Mouse (Mus musculus) erythroblast, embryonic 14.5 days (primary cell): ENCODE data around the gene Fxn. TPM values are rescaled to one million over a fixed set of nuclear protein-coding genes. Genes with fewer than 3 reads are reported as not detected.
A peak's percentile ranks its signal among the peaks of the same experiment; 100 is the strongest.

Source experiments
- H3K27me3 ChIP-seq: 2 replicates; pipeline ENCODE4 v1.6.1; 2012; ENCODE audit warnings: inconsistent platforms; ENCODE audit not compliant: control insufficient read depth
- H3K36me3 ChIP-seq: 2 replicates; pipeline ENCODE4 v1.6.1; 2012; ENCODE audit warnings: mild to moderate bottlenecking, inconsistent platforms; ENCODE audit not compliant: control insufficient read depth
- H3K4me1 ChIP-seq: 2 replicates; pipeline ENCODE4 v1.6.1; 2012; ENCODE audit warnings: inconsistent platforms; ENCODE audit not compliant: control insufficient read depth
- H3K4me3 ChIP-seq: replicated peaks from 2 replicates; pipeline ENCODE3; 2012; ENCODE audit warnings: moderate library complexity, mild to moderate bottlenecking, inconsistent platforms
- H3K9me3 ChIP-seq: 2 replicates; pipeline ENCODE4 v1.6.1; 2012; ENCODE audit warnings: low read length, inconsistent platforms, mixed read lengths; ENCODE audit not compliant: control insufficient read depth
- GATA1 ChIP-seq: IDR thresholded peaks from 2 replicates; pipeline ENCODE4 v1.6.1; 2012; ENCODE audit warnings: low read length, inconsistent platforms, mixed read lengths
- TAL1 ChIP-seq: IDR thresholded peaks from 3 replicates; pipeline ENCODE4 v1.6.1; 2012; ENCODE audit warnings: low read length, inconsistent platforms, mixed read lengths
- polyA plus RNA-seq: library from polyadenylated mRNA; stranded (reverse); fragments of >175 nt; gene quantifications from 2 replicates; pipeline ENCODE4 v1.2.3, GENCODE M21; 2012

Gene Fxn
- polyA plus RNA-seq, 1 experiment = 17.5 TPM

- peaks cover 16% of the 10 kb centered on the region for H3K36me3 ChIP-seq
- no peak overlapping the region for H3K4me3 ChIP-seq
- no peaks in the 10 kb centered on the region for H3K9me3 ChIP-seq
- TF ChIP-seq TAL1 (no peak), GATA1 (no peak)
- no peaks in the 10 kb centered on the region for H3K4me1 ChIP-seq
- H3K27me3 ChIP-seq = no peaks in the 10 kb centered on the region
Observed at GRCm38 (mm10) chr19:24306351-24306750, 25.9 kb upstream of the Fxn start.

GRCm38 (mm10) chr19:24302198-24302597 is 21.8 kb upstream of the Fxn start:
- TF ChIP-seq TAL1 = no peak
- no peak for TF ChIP-seq GATA1
- H3K27me3 ChIP-seq = no peaks in the 10 kb centered on the region
- no peak overlapping the region for H3K4me3 ChIP-seq
- no peaks in the 10 kb centered on the region for H3K9me3 ChIP-seq
- H3K4me1 ChIP-seq = peaks cover 2% of the 10 kb centered on the region
- H3K36me3 ChIP-seq = peaks cover 16% of the 10 kb centered on the region

DNA sequence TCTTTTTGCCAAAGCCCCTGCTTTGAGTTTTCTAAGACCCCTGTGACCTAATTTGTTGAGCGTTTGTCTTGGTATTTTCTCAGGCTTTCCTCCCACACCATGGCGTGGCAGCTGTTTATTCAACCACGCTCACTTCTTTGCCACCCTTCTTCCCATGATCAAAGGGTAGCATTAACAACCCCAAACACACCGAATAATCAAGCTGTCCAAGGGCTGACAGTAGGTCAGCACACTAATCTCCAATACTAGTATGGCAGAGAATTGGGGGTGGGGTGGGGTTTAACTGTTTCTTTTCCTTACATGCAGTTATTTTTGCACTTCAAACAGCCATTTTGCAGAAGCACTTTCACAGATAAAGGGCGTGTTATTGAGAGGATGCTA is 21.4 kb upstream of the Fxn start:
- Histone ChIP-seq H3K36me3 (peaks cover 16% of the 10 kb centered on the region), H3K9me3 (no peaks in the 10 kb centered on the region), H3K4me3 (no peak overlapping the region), H3K27me3 (no peaks in the 10 kb centered on the region), H3K4me1 (peaks cover 2% of the 10 kb centered on the region)
- TF ChIP-seq TAL1 = no peak
- no peak for TF ChIP-seq GATA1

DNA sequence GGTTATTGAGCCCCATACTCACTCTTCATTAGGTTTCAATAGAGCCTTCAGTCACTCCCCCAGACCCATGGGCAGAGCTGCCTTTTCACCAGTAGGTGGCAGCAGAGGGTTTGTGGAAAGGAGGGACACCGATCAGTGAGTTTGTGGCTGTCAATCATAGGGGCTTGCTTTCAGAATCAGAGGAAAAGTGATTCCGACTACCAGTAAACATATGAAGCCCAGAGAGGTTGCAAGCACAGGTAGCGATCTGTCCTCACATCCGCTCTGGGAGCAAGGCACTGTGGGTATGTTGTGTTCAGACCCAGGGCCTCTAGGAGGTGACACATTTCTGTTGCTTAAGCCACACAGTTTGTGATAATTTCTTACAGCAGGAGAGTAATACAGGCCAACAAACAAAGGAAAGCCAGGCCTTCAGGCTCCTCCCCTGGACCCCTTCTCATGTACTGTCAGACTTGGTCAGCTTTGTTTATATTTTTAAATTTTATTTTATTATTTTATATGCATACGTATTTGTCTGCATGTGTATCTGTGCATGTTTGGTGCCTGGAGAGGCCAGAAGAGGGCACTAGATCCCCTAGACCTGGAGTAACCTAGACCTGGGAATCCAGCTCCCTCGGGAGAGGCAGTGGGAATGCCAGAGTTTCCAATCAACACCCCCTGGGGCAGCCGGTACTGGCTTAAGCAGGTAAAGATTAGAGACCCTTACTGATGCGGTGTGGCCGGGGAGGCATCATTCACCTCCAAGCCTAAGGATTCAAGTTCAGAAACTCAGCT is 20.8 kb upstream of the Fxn start:
- H3K4me1 ChIP-seq = peaks cover 2% of the 10 kb centered on the region

DNA sequence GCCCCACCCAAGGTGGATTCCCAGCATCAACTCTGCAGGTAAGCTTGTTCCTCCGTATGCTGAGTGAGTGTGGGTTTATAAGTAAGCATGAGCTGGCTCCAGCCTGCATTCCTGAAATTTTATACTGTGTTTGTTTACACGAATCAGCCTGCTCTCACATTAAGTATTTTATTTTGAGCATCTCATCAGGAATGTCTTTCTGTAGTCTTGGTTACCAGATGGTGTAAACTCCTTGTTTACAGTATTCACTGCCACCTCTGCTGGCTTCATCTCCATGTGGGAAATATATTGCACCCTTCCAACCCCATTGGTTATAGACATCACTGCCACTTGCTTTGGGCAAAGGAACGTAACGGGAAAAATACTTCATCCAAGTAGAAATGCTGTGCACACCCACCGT is 13.1 kb upstream of the Fxn start:
- Histone ChIP-seq H3K4me1 (no peaks in the 10 kb centered on the region), H3K27me3 (no peaks in the 10 kb centered on the region), H3K36me3 (peaks cover 6% of the 10 kb centered on the region), H3K9me3 (no peaks in the 10 kb centered on the region), H3K4me3 (no peak overlapping the region)
- TF ChIP-seq TAL1 = no peak
- TF ChIP-seq GATA1 = no peak

More for the DNA sequence above, 20.8 kb upstream of the Fxn start:
- Histone ChIP-seq H3K9me3 (no peaks in the 10 kb centered on the region), H3K4me3 (peak overlapping the region; percentile 19), H3K36me3 (peaks cover 16% of the 10 kb centered on the region), H3K27me3 (no peaks in the 10 kb centered on the region)
- TF ChIP-seq TAL1 (no peak), GATA1 (no peak)

DNA sequence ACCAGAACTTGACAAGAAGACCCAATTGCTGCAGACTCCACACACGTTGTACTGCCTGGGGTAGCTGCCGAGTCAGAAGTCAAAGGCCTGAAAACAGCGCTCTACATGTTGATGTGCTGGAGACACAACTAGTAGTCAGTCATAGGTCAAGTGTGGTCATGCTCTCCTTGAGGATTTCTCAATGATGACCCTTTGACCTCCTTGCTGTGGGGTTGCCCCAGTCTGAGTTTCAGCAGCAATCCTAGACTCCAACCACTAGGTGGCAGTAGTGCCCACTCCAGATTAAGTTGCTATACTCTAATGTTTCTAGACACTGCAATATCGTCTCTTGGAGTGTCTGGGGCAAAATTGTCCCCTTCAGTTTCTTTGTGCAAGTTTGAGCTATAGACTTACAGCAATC is 3.8 kb upstream of the Fxn start:
- Histone ChIP-seq H3K4me1 (peaks cover 33% of the 10 kb centered on the region), H3K27me3 (no peaks in the 10 kb centered on the region), H3K9me3 (no peaks in the 10 kb centered on the region), H3K4me3 (no peak overlapping the region), H3K36me3 (no peaks in the 10 kb centered on the region)
- TF ChIP-seq GATA1 (no peak), TAL1 (no peak)

- Histone ChIP-seq H3K27me3 (no peaks in the 10 kb centered on the region), H3K9me3 (peaks cover 6% of the 10 kb centered on the region), H3K4me1 (peaks cover 59% of the 10 kb centered on the region), H3K4me3 (peak overlapping the region; percentile 83), H3K36me3 (peaks cover 23% of the 10 kb centered on the region)
- TF ChIP-seq TAL1 (no peak), GATA1 (no peak)
Observed at GRCm38 (mm10) chr19:24281288-24281980, 1.0 kb upstream of the Fxn start.

DNA sequence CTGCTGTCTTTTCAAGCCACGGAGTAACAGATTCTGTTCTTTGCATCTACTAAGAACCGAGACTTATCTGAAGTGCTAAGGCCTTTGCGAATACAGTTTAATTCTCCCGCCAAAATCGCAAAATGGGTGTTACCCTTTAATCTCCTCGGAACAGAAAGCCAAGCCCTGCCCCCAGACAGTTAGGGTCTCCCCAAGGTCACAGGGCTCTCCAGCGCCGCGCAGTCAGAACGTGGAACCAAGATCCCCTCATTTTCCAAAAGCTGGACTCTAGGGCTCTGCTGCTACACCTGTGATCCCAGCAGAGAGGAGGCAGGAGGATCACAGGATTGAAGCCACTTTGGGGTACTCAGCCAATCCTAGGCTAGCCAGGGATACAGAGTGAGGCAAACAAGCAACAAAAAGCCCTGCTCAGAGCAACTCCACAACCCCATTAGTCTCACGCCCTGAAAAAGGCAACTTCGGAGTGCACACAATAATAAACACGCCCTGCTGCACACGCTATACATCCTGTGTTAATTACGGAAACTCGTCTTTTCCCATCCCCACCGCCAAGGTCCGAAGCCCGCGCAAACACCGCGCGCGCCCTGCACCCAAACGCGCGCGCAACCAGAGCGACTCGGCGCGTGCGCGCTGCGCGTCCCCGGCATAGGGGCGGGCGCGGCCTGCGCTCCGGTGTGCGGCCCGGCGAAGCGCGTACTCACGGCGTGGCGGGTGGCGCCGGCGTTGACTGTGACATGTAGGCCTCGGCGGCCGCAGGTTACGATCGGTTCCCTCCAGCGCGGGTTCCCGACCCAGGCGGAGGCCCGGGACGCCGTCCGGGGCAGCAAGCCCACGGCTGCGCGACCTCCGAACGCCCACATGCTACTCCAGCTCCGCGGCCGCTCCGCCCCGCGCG is 452 bp downstream of the Fxn start:
- H3K9me3 ChIP-seq = peaks cover 6% of the 10 kb centered on the region
- peak; percentile 38; the same call in 1 of the 2 replicates for TF ChIP-seq GATA1
- TF ChIP-seq TAL1 = peak; percentile 61
- H3K4me3 ChIP-seq = peak overlapping the region; percentile 83
- no peaks in the 10 kb centered on the region for H3K27me3 ChIP-seq
- peaks cover 38% of the 10 kb centered on the region for H3K36me3 ChIP-seq
- H3K4me1 ChIP-seq = peaks cover 73% of the 10 kb centered on the region

DNA sequence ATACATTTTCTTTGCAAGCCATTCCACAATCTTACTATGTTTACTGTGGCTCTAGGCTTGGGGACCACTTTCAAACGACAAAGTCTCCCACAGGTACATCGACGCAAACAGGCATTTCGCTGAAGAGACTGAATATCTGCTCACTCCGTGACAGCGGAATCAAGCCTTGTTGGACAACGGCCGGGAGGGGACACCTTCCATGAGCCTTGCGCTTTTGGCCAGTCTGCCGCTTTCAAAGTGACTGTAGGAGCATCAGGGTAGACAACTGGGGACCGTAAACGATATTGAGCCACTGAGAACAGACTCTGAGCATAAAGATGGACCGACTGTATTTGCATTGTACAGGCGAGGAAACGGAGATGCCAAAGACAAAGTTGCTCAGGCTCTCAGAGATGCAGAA is 1.5 kb downstream of the Fxn start:
- no peaks in the 10 kb centered on the region for H3K27me3 ChIP-seq
- H3K9me3 ChIP-seq = peaks cover 6% of the 10 kb centered on the region
- no peak for TF ChIP-seq TAL1
- TF ChIP-seq GATA1 = no peak
- H3K4me3 ChIP-seq = peak overlapping the region; percentile 83
- H3K36me3 ChIP-seq = peaks cover 46% of the 10 kb centered on the region
- peaks cover 78% of the 10 kb centered on the region for H3K4me1 ChIP-seq
